ENCODE assay signal across 8 mouse cellular contexts in the genomic region with DNA sequence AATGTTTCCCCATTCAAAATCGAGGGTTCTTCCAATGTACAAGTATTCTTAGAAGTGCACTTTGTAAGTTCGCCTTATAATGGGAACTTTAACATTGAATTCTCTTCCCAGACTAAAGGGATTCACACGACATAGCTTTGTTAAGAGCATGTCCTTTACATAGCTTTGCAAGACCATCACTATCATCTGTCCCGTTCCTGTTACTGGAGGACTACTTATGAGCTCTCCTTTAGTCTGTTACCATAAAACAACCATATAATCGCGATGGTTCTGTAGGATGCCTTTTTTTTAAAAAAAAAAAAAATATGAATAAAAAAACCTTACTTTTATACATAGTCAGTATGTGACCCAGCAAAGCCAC. TPM values are rescaled to one million over a fixed set of nuclear protein-coding genes. Genes with fewer than 3 reads are reported as not detected.
DNase-seq lines count a peak whose midpoint lies in the region; ATAC-seq and TF ChIP-seq lines count a peak whose summit lies in the region.

No protein-coding gene starts in this region.

- H3K27me3 ChIP-seq in lung, embryonic 14.5 days (ENCODE audit: insufficient read depth, low read length): no peaks in the 10 kb centered on the region
- H3K27me3 ChIP-seq in limb, embryonic 13.5 days: no peaks in the 10 kb centered on the region
- no peaks in the 10 kb centered on the region for H3K27me3 ChIP-seq in small intestine, adult 2 months (ENCODE audit: control insufficient read depth, insufficient read depth, low read length)

- ATAC-seq in lung, embryonic 14.5 days (ENCODE audit: insufficient read depth): peak; percentile 35; the same call in 1 of the 2 replicates
- peak; percentile 50 for ATAC-seq in erythroblast, adult 5-6 weeks (replicated peaks; ENCODE audit: low FRiP score, poor library complexity, severe bottlenecking)
- peak; percentile 37; the same call in 1 of the 2 replicates for ATAC-seq in limb, embryonic 13.5 days (ENCODE audit: low FRiP score, low read depth)

- WGBS in lung, embryonic 14.5 days: 24% methylated on average over 6 of the region's 6 CpGs
- 26% methylated on average over 6 of the region's 6 CpGs for WGBS in limb, embryonic 13.5 days
- 14% methylated on average over 6 of the region's 6 CpGs for WGBS in small intestine, adult 2 months

- DNase-seq in lung, embryonic 14.5 days: no peak
- DNase-seq in lung, postnatal 10 days: no peak
- DNase-seq in cerebellum, adult 11 months: no peak
- no peak for DNase-seq in kidney, postnatal 25 days
- DNase-seq in adrenal gland, adult (ENCODE audit: inconsistent age in 2 of 2, low spot score in 1 of 2): no peak

- peak overlapping the region; percentile 96 for H3K4me3 ChIP-seq in lung, embryonic 14.5 days (ENCODE audit: low read depth, low read length)
- H3K4me3 ChIP-seq in limb, embryonic 13.5 days: peak overlapping the region; percentile 100
- peak overlapping the region; percentile 98 for H3K4me3 ChIP-seq in small intestine, adult 2 months (ENCODE audit: low read depth, low read length)

- H3K9me3 ChIP-seq in lung, embryonic 14.5 days (ENCODE audit: low read depth, low read length): no peaks in the 10 kb centered on the region
- no peaks in the 10 kb centered on the region for H3K9me3 ChIP-seq in limb, embryonic 13.5 days

- peak overlapping the region; percentile 54; the same call in 1 of the 2 replicates for H3K27ac ChIP-seq in lung, embryonic 14.5 days (ENCODE audit: low read depth)
- H3K27ac ChIP-seq in limb, embryonic 13.5 days: peak overlapping the region; percentile 80; the same call in 1 of the 2 replicates
- peak overlapping the region; percentile 14; the same call in 1 of the 2 replicates for H3K27ac ChIP-seq in small intestine, adult 2 months (ENCODE audit: insufficient read depth, low read depth, low read length)

- peaks cover 5% of the 10 kb centered on the region; the same call in 1 of the 2 replicates for H3K4me1 ChIP-seq in lung, embryonic 14.5 days (ENCODE audit: insufficient read depth)
- H3K4me1 ChIP-seq in limb, embryonic 13.5 days: peaks cover 12% of the 10 kb centered on the region
- H3K4me1 ChIP-seq in small intestine, adult 2 months (ENCODE audit: control insufficient read depth, insufficient read depth, insufficient read length, low read length): peaks cover 7% of the 10 kb centered on the region; the same call in 1 of the 2 replicates

- H3K4me2 ChIP-seq in lung, embryonic 14.5 days: peak overlapping the region; percentile 83
- peak overlapping the region; percentile 83 for H3K4me2 ChIP-seq in limb, embryonic 13.5 days (replicated peaks)

- TF ChIP-seq CTCF in lung, embryonic 14.5 days (IDR thresholded peaks at IDR 0.05; ENCODE audit: low read depth): no peak
- no peak for TF ChIP-seq CTCF in small intestine, adult 2 months (IDR thresholded peaks at IDR 0.05; ENCODE audit: extremely low read depth, insufficient read length, insufficient replicate concordance, low read depth, low read length)

- TF ChIP-seq POLR2A in small intestine, adult 2 months (IDR thresholded peaks at IDR 0.05; ENCODE audit: low read depth, low read length): no peak

- peak overlapping the region; percentile 91 for H3K9ac ChIP-seq in lung, embryonic 14.5 days
- H3K9ac ChIP-seq in limb, embryonic 13.5 days: peak overlapping the region; percentile 97

- H3K36me3 ChIP-seq in lung, embryonic 14.5 days (ENCODE audit: insufficient read depth): peaks cover 6% of the 10 kb centered on the region
- peaks cover 6% of the 10 kb centered on the region for H3K36me3 ChIP-seq in limb, embryonic 13.5 days
- H3K36me3 ChIP-seq in small intestine, adult 2 months (ENCODE audit: control insufficient read depth, insufficient read depth, low read length): peaks cover 8% of the 10 kb centered on the region

RNA-seq across cellular contexts. Expression of a gene that starts 0.4 kb away (rescaled TPM):
- polyA plus RNA-seq in lung, embryonic 14.5 days (2014; fragmentation: Nextera tagmentation; extraction: Ambion mirVana): 32.2 and 35.7 TPM in 2 replicates
- 18.2 and 19.8 TPM in 2 replicates for total RNA-seq in erythroblast, adult 5-6 weeks (2015; ENCODE audit: low replicate concordance)
- total RNA-seq in erythroblast, adult 5-6 weeks (2017; ENCODE audit: low replicate concordance): 18.1 and 20.1 TPM in 2 replicates
- 31.7 and 32.4 TPM in 2 replicates for polyA plus RNA-seq in limb, embryonic 13.5 days (2015; fragmentation: Nextera tagmentation; extraction: Ambion mirVana)
- 8.7 and 15.6 TPM in 2 replicates for polyA plus RNA-seq in small intestine, adult 2 months (2012; rRNA removed)

RNA-seq across cellular contexts. Expression of a gene that starts 52.1 kb away (rescaled TPM):
- 73.5 and 74.9 TPM in 2 replicates for polyA plus RNA-seq in lung, embryonic 14.5 days (2014; fragmentation: Nextera tagmentation; extraction: Ambion mirVana)
- 5.9 and 7.7 TPM in 2 replicates for total RNA-seq in erythroblast, adult 5-6 weeks (2015; ENCODE audit: low replicate concordance)
- 1.1 TPM in 1 of 2 replicates, not detected in the other for total RNA-seq in erythroblast, adult 5-6 weeks (2017; ENCODE audit: low replicate concordance)
- polyA plus RNA-seq in limb, embryonic 13.5 days (2015; fragmentation: Nextera tagmentation; extraction: Ambion mirVana): 89.6 and 95.0 TPM in 2 replicates
- polyA plus RNA-seq in small intestine, adult 2 months (2012; rRNA removed): 9.6 and 17.3 TPM in 2 replicates

Comparison
In these comparisons a context has a peak if more than half of its experiments do, and no peak if none do; other contexts are left out.
1. H3K27ac ChIP-seq: peak in every context shown above with its lines; median percentile 80 in limb, embryonic 13.5 days; 54 in lung, embryonic 14.5 days; 14 in small intestine, adult 2 months.